Mouse (Mus musculus) MEL-GATA-1-ER (cell line): ENCODE data around the gene Bhlhe40.

Experiments used
- DNase-seq: peaks from one replicate; pipeline ENCODE4 v3.0.0-alpha.2; 2012; ENCODE audit warnings: low read depth; ENCODE audit errors: extremely low read depth

The Bhlhe40 gene

GRCm38 (mm10) chr6:108663241-108664194 lies 3.1 kb downstream of the Bhlhe40 start:
- DNase-seq, result peak; percentile 74

- no peak for DNase-seq
Observed at GRCm38 (mm10) chr6:108664533-108665150, 4.2 kb downstream of the Bhlhe40 start.

GRCm38 (mm10) chr6:108665587-108665986 lies 5.2 kb downstream of the Bhlhe40 start:
- DNase-seq, result no peak

GRCm38 (mm10) chr6:108666648-108667488 lies 6.4 kb downstream of the Bhlhe40 start:
- DNase-seq, result no peak

- DNase-seq, result no peak
Observed at GRCm38 (mm10) chr6:108667599-108668021, 7.2 kb downstream of the Bhlhe40 start.

- no peak for DNase-seq
Observed at GRCm38 (mm10) chr6:108668321-108668786, 7.9 kb downstream of the Bhlhe40 start.

GRCm38 (mm10) chr6:108670276-108670675 lies 9.8 kb downstream of the Bhlhe40 start:
- DNase-seq, result no peak

GRCm38 (mm10) chr6:108670821-108671220 lies 10.4 kb downstream of the Bhlhe40 start:
- DNase-seq, result no peak

GRCm38 (mm10) chr6:108672094-108672493 lies 11.7 kb downstream of the Bhlhe40 start:
- no peak for DNase-seq

GRCm38 (mm10) chr6:108674221-108674620 lies 13.8 kb downstream of the Bhlhe40 start:
- no peak for DNase-seq

GRCm38 (mm10) chr6:108676783-108677340 lies 16.4 kb downstream of the Bhlhe40 start:
- no peak for DNase-seq

- no peak for DNase-seq
Observed at GRCm38 (mm10) chr6:108677697-108678096, 17.3 kb downstream of the Bhlhe40 start.

- no peak for DNase-seq
Observed at GRCm38 (mm10) chr6:108678227-108678626, 17.8 kb downstream of the Bhlhe40 start.

- no peak for DNase-seq
Observed at GRCm38 (mm10) chr6:108680503-108680902, 20.1 kb downstream of the Bhlhe40 start.

- no peak for DNase-seq
Observed at GRCm38 (mm10) chr6:108681084-108681483, 20.7 kb downstream of the Bhlhe40 start.

- DNase-seq, result no peak
Observed at GRCm38 (mm10) chr6:108683140-108683539, 22.7 kb downstream of the Bhlhe40 start.

- DNase-seq, result no peak
Observed at GRCm38 (mm10) chr6:108684430-108684829, 24.0 kb downstream of the Bhlhe40 start.

GRCm38 (mm10) chr6:108685758-108686355 lies 25.4 kb downstream of the Bhlhe40 start:
- DNase-seq, result no peak

- no peak for DNase-seq
Observed at GRCm38 (mm10) chr6:108686930-108687329, 26.5 kb downstream of the Bhlhe40 start.

GRCm38 (mm10) chr6:108688344-108688743 lies 27.9 kb downstream of the Bhlhe40 start:
- DNase-seq, result no peak

GRCm38 (mm10) chr6:108692986-108693385 lies 32.6 kb downstream of the Bhlhe40 start:
- no peak for DNase-seq
